Mouse (Mus musculus): ENCODE results near the gene Atp2a1.

Atp2a1 gene

GRCm38 (mm10) chr7:126450641-126451040 lies 12.3 kb downstream of the Atp2a1 start:
- no peak for DNase-seq (ENCODE audit: low spot score in 2 of 2)

- DNase-seq (ENCODE audit: low spot score in 2 of 2), result no peak
These were observed 12.9 kb downstream of the Atp2a1 start for GRCm38 (mm10) chr7:126449991-126450390.

GRCm38 (mm10) chr7:126448481-126448880 lies 14.4 kb downstream of the Atp2a1 start:
- no peak for DNase-seq (ENCODE audit: low spot score in 2 of 2)

GRCm38 (mm10) chr7:126446217-126446616 lies 16.7 kb downstream of the Atp2a1 start:
- no peak for DNase-seq (ENCODE audit: low spot score in 2 of 2)

GRCm38 (mm10) chr7:126445104-126445815 lies 17.6 kb downstream of the Atp2a1 start:
- no peak for DNase-seq (ENCODE audit: low spot score in 2 of 2)

- no peak for DNase-seq (ENCODE audit: low spot score in 2 of 2)
These were observed 18.4 kb downstream of the Atp2a1 start for GRCm38 (mm10) chr7:126444536-126444935.

GRCm38 (mm10) chr7:126443997-126444396 lies 18.9 kb downstream of the Atp2a1 start:
- no peak for DNase-seq (ENCODE audit: low spot score in 2 of 2)

GRCm38 (mm10) chr7:126440134-126440533 lies 22.8 kb downstream of the Atp2a1 start:
- no peak for DNase-seq (ENCODE audit: low spot score in 2 of 2)

GRCm38 (mm10) chr7:126436851-126437250 lies 26.1 kb downstream of the Atp2a1 start:
- peak; percentile 6 to 18 for DNase-seq (ENCODE audit: low spot score in 2 of 2)

GRCm38 (mm10) chr7:126435801-126436200 lies 27.1 kb downstream of the Atp2a1 start:
- no peak for DNase-seq (ENCODE audit: low spot score in 2 of 2)

GRCm38 (mm10) chr7:126434726-126435125 lies 28.2 kb downstream of the Atp2a1 start:
- no peak for DNase-seq (ENCODE audit: low spot score in 2 of 2)

- DNase-seq (ENCODE audit: low spot score in 2 of 2), result no peak
These were observed 32.7 kb downstream of the Atp2a1 start for GRCm38 (mm10) chr7:126430167-126430566.

GRCm38 (mm10) chr7:126429503-126429898 lies 33.4 kb downstream of the Atp2a1 start:
- DNase-seq (ENCODE audit: low spot score in 2 of 2), result no peak

- DNase-seq (ENCODE audit: low spot score in 2 of 2), result peak; percentile 92 to 96
These were observed 34.0 kb downstream of the Atp2a1 start, which contains the start of gene Rabep2 for GRCm38 (mm10) chr7:126428631-126429502. Rabep2 (plus strand) TSS chr7:126428759.

GRCm38 (mm10) chr7:126428154-126428553 lies 34.8 kb downstream of the Atp2a1 start:
- no peak for DNase-seq (ENCODE audit: low spot score in 2 of 2)

GRCm38 (mm10) chr7:126427323-126427860 lies 35.5 kb downstream of the Atp2a1 start:
- no peak for DNase-seq (ENCODE audit: low spot score in 2 of 2)

GRCm38 (mm10) chr7:126424161-126424560 lies 38.7 kb downstream of the Atp2a1 start:
- no peak for DNase-seq (ENCODE audit: low spot score in 2 of 2)

- no peak for DNase-seq (ENCODE audit: low spot score in 2 of 2)
These were observed 41.2 kb downstream of the Atp2a1 start for GRCm38 (mm10) chr7:126421756-126422155.

- no peak for DNase-seq (ENCODE audit: low spot score in 2 of 2)
These were observed 44.4 kb downstream of the Atp2a1 start for GRCm38 (mm10) chr7:126418496-126418895.

GRCm38 (mm10) chr7:126417606-126418005 lies 45.3 kb downstream of the Atp2a1 start:
- DNase-seq (ENCODE audit: low spot score in 2 of 2), result no peak

GRCm38 (mm10) chr7:126417045-126417444 lies 45.9 kb downstream of the Atp2a1 start:
- DNase-seq (ENCODE audit: low spot score in 2 of 2), result no peak

GRCm38 (mm10) chr7:126416615-126417014 lies 46.3 kb downstream of the Atp2a1 start:
- no peak for DNase-seq (ENCODE audit: low spot score in 2 of 2)

- DNase-seq (ENCODE audit: low spot score in 2 of 2), result no peak
These were observed 48.2 kb downstream of the Atp2a1 start, which contains the start of gene Cd19 for GRCm38 (mm10) chr7:126414725-126415124. Cd19 (minus strand) TSS chr7:126414889.
